Mouse (Mus musculus) megakaryocyte, adult 5-6 weeks (primary cell): Measurements from ENCODE around the gene 3110021N24Rik. TPM values are rescaled to one million over a fixed set of nuclear protein-coding genes. Genes with fewer than 3 reads are reported as not detected.

ENCODE experiments used
- ATAC-seq: 2 replicates; pipeline ENCODE4 v1.8.0; 2016; ENCODE audit warnings: mild to moderate bottlenecking, inconsistent platforms; ENCODE audit not compliant: poor library complexity, severe bottlenecking
- total RNA-seq, 2 experiments: library from RNA; stranded (forward) in 1 of 2; stranded (reverse) in 1 of 2; fragments of 153-499, 151-499 nt in 1 of 2; fragments of 221-1000, 200-1000 nt in 1 of 2; gene quantifications; 2 replicates each; pipeline versions ENCODE4 v1.2.3 to v1.2.4; 2015 to 2017

Gene 3110021N24Rik
- total RNA-seq, 2 experiments from 2014 or later = 0.33 TPM; not detected in 1

- ATAC-seq = peak; percentile 72
Measured at GRCm38 (mm10) chr4:108790507-108790906, 71.1 kb downstream of the 3110021N24Rik start.

DNA sequence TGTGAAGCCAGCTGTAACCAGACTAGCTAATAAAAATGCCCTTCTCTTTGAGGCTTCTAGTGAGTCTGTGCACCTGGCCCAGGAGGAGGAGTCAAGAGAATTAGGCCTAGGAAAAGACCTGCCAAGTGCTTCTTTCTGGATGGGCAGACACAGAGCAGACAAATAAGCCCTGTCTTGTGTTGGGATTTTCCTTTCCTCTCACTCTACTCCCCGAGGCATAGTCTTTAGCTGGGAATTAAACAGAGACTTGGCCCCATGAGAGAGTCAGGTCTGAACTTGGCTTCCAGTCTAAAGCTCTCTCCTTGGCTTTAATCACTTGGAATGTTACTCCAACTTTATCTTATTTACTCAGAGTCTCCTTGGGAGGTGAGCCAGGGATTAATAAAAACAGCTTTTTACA lies 74.5 kb downstream of the 3110021N24Rik start:
- no peak for ATAC-seq

DNA sequence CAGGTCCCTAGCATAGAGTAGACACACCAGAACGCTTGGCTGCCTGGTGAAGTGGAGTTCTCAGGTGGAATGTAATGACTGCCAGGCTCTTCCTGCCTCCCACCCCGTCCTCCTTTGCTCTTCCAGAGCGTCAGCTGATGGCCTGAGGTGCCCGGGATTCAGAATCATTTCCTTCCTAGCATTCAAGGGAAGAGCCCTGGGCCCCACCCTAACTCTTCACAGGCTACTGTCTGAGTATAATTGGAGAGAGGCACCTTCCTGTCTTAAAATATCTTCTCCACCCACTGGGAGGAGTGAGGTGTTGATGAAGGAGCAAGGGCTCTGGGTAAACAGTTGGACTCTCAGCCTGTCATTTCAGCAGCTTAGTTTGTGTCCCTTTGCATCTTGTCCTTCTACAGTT lies 77.3 kb downstream of the 3110021N24Rik start:
- ATAC-seq = no peak

DNA sequence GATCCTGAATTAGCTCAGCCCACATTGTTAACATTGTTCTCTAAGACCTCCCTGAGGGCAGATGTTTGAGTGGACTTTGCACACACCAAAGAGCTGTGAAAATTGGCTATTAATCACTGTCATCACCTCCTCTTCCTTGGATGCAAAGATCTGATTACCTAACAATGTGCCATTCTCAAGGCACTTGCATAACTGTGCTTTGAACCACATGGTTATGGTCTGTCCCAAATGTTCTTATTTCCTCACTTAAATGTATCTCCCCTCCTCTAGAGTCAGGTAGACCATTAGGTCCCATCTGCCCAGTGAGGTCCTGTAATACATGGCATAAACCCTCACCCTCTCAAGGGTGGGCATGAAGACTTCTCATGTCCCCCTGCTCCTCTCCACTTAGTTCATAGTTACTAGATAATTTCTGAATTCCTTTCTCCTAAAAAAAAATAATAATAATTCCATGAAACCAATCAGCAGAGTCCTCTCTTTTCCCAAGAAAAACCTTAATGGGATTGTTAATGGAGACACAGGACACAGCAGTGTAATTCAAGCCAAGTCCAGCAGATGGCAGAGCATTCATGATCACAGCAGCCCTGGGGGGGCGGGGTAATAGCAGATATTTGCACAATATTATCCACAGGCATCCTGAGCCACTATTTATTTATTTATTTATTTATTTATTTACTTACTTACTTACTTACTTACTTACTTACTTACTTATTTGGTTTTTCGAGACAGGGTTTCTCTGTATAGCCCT lies 78.8 kb downstream of the 3110021N24Rik start:
- ATAC-seq = peak; percentile 82

DNA sequence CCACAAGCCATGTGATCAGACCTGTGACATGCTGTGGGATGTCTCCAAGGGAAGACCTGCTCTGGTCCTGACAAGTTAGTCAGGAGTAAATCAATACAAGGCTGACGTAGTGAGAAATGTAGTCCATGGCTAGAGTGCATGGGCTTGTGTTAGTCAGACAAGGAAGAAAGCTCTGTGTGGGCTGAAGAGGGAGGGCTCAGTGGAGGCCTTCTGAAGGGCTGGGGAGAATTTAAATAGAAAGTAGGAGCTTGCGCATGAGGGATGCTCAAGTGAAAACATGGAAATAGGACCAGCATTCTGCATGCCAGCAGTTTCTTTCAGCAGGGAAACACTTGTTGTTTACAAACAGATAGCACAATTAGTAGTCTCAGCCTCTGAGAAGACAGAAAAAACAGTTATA lies 84.1 kb downstream of the 3110021N24Rik start:
- no peak for ATAC-seq

DNA sequence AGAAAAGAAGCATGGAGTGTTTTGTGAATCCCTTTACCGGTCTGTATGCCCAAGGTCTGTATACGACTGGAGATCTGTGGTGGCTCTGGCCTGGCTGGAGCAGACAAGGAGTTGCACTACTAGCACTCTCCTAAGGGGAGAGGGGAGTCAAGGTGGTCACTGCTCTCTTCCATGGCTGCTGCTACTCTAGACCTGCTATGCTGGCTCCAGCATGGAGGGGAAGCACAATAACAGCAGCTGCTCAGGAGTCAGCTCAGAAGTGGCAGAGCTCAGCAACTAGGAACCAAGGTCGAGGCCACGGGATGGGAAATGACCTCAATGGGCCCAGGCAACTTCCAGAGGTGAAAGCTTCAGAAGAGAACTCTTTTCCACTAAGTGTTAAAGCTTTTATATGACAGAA lies 91.7 kb downstream of the 3110021N24Rik start:
- no peak for ATAC-seq

DNA sequence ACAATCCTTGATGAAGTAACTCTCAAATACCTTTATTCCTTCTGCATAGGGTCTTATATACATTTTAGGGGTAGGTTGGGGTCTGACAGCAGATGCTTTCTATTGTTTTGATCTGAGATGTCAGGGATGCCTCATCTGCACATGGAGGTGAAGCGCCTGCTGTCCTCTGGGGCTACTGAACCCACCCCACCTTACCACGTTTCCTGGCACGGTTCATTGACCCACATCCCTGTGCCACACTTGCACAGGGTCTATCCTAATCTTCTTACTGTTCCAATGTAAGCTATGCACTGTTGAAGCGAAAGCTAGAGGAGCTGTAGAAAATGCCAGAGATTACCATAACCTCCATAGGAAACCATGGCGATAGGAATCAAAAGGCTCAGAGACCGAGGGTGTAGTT lies 92.1 kb downstream of the 3110021N24Rik start:
- ATAC-seq = no peak

DNA sequence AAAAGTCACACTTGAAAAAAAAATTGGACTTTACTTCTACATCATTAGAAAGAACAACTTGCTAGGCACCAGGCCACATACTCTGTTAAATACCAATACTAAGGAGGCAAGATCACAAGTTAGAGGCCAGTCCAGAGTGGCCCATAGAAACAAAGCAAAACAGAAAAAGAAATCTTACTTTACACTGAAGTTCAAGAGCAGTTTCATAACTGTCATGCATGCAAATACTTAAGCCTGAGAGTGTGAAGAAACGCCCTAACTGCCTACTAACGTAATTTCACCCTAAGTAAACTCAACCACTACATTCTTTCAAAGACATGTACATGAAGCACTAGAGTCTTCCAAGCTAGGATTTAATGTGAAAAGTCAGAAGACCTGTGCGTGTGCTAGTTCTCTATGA lies 106.2 kb downstream of the 3110021N24Rik start:
- ATAC-seq = no peak

DNA sequence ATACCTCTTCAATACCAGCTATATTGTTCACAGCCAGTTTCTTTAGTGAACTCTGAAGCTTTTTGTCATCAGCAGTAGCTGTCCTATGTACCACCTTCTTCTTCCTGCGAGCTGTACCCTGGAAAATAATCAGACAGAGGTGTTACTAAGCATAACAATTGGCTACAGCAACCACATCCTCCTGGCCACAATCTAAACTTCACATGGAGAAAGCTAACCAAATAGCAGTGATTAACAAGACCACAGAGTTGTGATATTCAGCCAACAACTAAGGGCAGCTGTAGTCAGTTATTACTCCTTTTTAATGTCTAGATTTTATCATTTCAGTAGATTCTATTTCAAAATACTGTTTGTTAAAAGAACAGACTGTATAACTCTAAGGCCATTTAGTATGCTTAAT lies 106.6 kb downstream of the 3110021N24Rik start:
- no peak for ATAC-seq

DNA sequence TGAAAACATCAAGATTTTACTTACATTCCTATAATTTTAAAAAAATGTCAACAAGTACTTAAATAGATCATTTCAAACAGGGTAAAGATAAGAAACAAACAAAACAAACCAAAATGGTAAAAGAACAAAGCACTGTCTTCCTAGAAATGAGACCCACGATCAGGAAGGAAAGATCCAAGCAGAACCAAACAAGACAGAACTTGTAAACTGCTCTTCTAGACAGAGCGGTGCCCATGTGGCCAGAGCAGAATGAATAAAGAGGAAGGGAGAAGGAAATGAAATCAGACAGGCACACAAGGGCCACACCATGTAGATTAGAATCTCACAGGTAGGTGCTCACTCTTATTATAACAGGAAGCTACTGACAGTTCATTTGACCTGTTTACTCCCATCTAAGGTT lies 107.2 kb downstream of the 3110021N24Rik start:
- no peak for ATAC-seq

DNA sequence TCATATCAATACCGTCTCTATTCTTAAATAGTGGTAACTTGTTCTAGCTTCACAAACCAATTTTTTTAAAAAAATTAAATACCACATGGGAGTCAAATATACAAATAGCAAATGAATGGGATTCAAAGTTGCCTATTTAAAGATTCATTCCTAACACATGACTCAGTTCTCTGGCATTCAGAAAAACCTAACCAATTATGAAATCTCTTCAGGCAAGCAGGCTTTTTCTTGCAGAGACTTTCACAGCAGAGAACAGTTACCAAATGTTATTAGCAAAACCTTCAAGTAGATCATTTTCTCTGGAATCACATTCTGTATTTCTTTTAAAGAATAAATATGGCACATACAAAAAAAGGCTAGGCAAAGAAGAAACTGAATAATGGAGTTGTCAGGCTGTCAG lies 111.2 kb downstream of the 3110021N24Rik start:
- no peak for ATAC-seq

Other genes with a start within 250 kb of the 3110021N24Rik start
- gene Prpf38a, start 140.3 kb upstream of the 3110021N24Rik start, total RNA-seq (2015) = 47.2 and 49.8 TPM in 2 replicates
- gene Prpf38a, start 140.3 kb upstream of the 3110021N24Rik start, total RNA-seq (2017) = 78.5 and 92.3 TPM in 2 replicates
- gene Orc1, start 140.2 kb upstream of the 3110021N24Rik start, total RNA-seq (2015) = 5.0 and 5.1 TPM in 2 replicates
- 4.1 and 5.6 TPM in 2 replicates for gene Orc1, start 140.2 kb upstream of the 3110021N24Rik start, total RNA-seq (2017)
- 12.1 and 16.7 TPM in 2 replicates for gene Cc2d1b, start 99.7 kb upstream of the 3110021N24Rik start, total RNA-seq (2015)
- gene Cc2d1b, start 99.7 kb upstream of the 3110021N24Rik start, total RNA-seq (2017) = 29.0 and 31.5 TPM in 2 replicates
- 12.2 and 13.0 TPM in 2 replicates for gene Zfyve9, start 61.1 kb downstream of the 3110021N24Rik start, total RNA-seq (2015)
- 13.7 and 15.7 TPM in 2 replicates for gene Zfyve9, start 61.1 kb downstream of the 3110021N24Rik start, total RNA-seq (2017)
- gene Btf3l4, start 114.0 kb downstream of the 3110021N24Rik start, total RNA-seq (2015) = 73.0 and 80.3 TPM in 2 replicates
- gene Btf3l4, start 114.0 kb downstream of the 3110021N24Rik start, total RNA-seq (2017) = 51.2 and 57.6 TPM in 2 replicates
- 48.6 and 56.1 TPM in 2 replicates for gene Txndc12, start 115.0 kb downstream of the 3110021N24Rik start, total RNA-seq (2015)
- 66.5 and 66.7 TPM in 2 replicates for gene Txndc12, start 115.0 kb downstream of the 3110021N24Rik start, total RNA-seq (2017)
- gene Kti12, start 128.1 kb downstream of the 3110021N24Rik start, total RNA-seq (2015) = 15.6 and 20.7 TPM in 2 replicates
- 11.1 and 11.4 TPM in 2 replicates for gene Kti12, start 128.1 kb downstream of the 3110021N24Rik start, total RNA-seq (2017)
- gene A730015C16Rik, start 129.0 kb downstream of the 3110021N24Rik start, total RNA-seq (2015) = not detected in 2 replicates
- gene A730015C16Rik, start 129.0 kb downstream of the 3110021N24Rik start, total RNA-seq (2017) = 0.15 and 0.24 TPM in 2 replicates
- 0.82 TPM in 1 of 2 replicates, not detected in the other for gene Rab3b, start 159.4 kb downstream of the 3110021N24Rik start, total RNA-seq (2015)
- gene Rab3b, start 159.4 kb downstream of the 3110021N24Rik start, total RNA-seq (2017) = 0.95 TPM in 1 of 2 replicates, not detected in the other